Mouse (Mus musculus) liver, embryonic 16.5 days (tissue): Measurements from ENCODE around the gene Trim44. TPM values are rescaled to one million over a fixed set of nuclear protein-coding genes. Genes with fewer than 3 reads are reported as not detected.

ENCODE experiments used
- ATAC-seq: fragments of 200-750 bp; cut with Nextera tagmentation; 2 replicates; pipeline ENCODE4 v1.8.0; 2017; ENCODE audit warnings: low read depth, mild to moderate bottlenecking, moderate number of reproducible peaks, moderate library complexity
- H3K27ac ChIP-seq: fragments of 300-500 bp; sonication (generic); 2 replicates; pipeline ENCODE4 v1.5.1; 2014; ENCODE audit warnings: mild to moderate bottlenecking, low read length
- H3K27me3 ChIP-seq: fragments of 300-500 bp; sonication (generic); 2 replicates; pipeline ENCODE4 v1.6.1; 2014; ENCODE audit warnings: low read depth, low read length, mixed read lengths; ENCODE audit not compliant: control insufficient read depth, insufficient read depth
- H3K36me3 ChIP-seq: fragments of 300-500 bp; sonication (generic); 2 replicates; pipeline ENCODE4 v1.6.1; 2014; ENCODE audit warnings: mild to moderate bottlenecking; ENCODE audit not compliant: control insufficient read depth, insufficient read depth
- H3K4me1 ChIP-seq: fragments of 300-500 bp; sonication (generic); 2 replicates; pipeline ENCODE4 v1.6.1; 2014; ENCODE audit warnings: low read depth, low read length, mixed read lengths; ENCODE audit not compliant: control insufficient read depth
- H3K4me2 ChIP-seq: fragments of 300-500 bp; sonication (generic); 2 replicates; pipeline ENCODE4 v1.6.1; 2014; ENCODE audit warnings: low read depth, low read length, mixed read lengths
- H3K4me3 ChIP-seq: fragments of 300-500 bp; sonication (generic); 2 replicates; pipeline ENCODE4 v1.5.1; 2014; ENCODE audit warnings: low read depth, mild to moderate bottlenecking, low read length
- H3K9ac ChIP-seq: fragments of 300-500 bp; sonication (generic); 2 replicates; pipeline ENCODE4 v1.6.1; 2014; ENCODE audit warnings: low read depth, low read length
- H3K9me3 ChIP-seq: fragments of 300-500 bp; sonication (generic); replicated peaks from 2 replicates; pipeline ENCODE4 v1.6.1; 2016; ENCODE audit warnings: low read length; ENCODE audit not compliant: control insufficient read depth
- WGBS: fragments of 180-500 bp; shearing (Covaris S2); extraction: QIAGEN DNeasy Blood & Tissue Kit; methylation state at CpG from one replicate; pipeline ENCODE4 v1.1.7; 2014; ENCODE audit not compliant: insufficient replicate concordance; 5-methylcytosine and 5-hydroxymethylcytosine counted together
- polyA plus RNA-seq: library from polyadenylated mRNA; unstranded; fragments of >200 nt; fragmentation: Nextera tagmentation; extraction: Ambion mirVana; gene quantifications from 2 replicates; pipeline ENCODE4 v1.2.1, GENCODE M21; 2015

The Trim44 gene
- polyA plus RNA-seq, 1 experiment from 2014 or later = 4.0 TPM

GRCm38 (mm10) chr2:102316540-102316939 is 91.1 kb downstream of the Trim44 start:
- ATAC-seq = no peak
- Histone ChIP-seq H3K4me1 (no peaks in the 10 kb centered on the region), H3K27me3 (no peaks in the 10 kb centered on the region), H3K4me3 (no peak overlapping the region), H3K4me2 (no peak overlapping the region), H3K9me3 (no peaks in the 10 kb centered on the region), H3K27ac (no peak overlapping the region), H3K36me3 (no peaks in the 10 kb centered on the region), H3K9ac (no peak overlapping the region)
- WGBS = 62% methylated on average over 3 of the region's 3 CpGs

GRCm38 (mm10) chr2:102315153-102315552 is 92.5 kb downstream of the Trim44 start:
- Histone ChIP-seq H3K9ac (no peak overlapping the region), H3K4me1 (no peaks in the 10 kb centered on the region), H3K4me3 (no peak overlapping the region), H3K27me3 (no peaks in the 10 kb centered on the region), H3K4me2 (no peak overlapping the region), H3K9me3 (no peaks in the 10 kb centered on the region), H3K27ac (no peak overlapping the region), H3K36me3 (no peaks in the 10 kb centered on the region)
- WGBS = 67% methylated on average over 4 of the region's 4 CpGs
- ATAC-seq = no peak

- H3K36me3 ChIP-seq = no peaks in the 10 kb centered on the region
- no peaks in the 10 kb centered on the region for H3K9me3 ChIP-seq
- no peak overlapping the region for H3K9ac ChIP-seq
- no peaks in the 10 kb centered on the region for H3K4me1 ChIP-seq
- no peaks in the 10 kb centered on the region for H3K27me3 ChIP-seq
- no peak overlapping the region for H3K4me3 ChIP-seq
- 46% methylated on average over 1 of the region's 1 CpGs for WGBS
- no peak overlapping the region for H3K4me2 ChIP-seq
- ATAC-seq = no peak
- H3K27ac ChIP-seq = no peak overlapping the region
These were observed 93.0 kb downstream of the Trim44 start for GRCm38 (mm10) chr2:102314610-102315009.

DNA sequence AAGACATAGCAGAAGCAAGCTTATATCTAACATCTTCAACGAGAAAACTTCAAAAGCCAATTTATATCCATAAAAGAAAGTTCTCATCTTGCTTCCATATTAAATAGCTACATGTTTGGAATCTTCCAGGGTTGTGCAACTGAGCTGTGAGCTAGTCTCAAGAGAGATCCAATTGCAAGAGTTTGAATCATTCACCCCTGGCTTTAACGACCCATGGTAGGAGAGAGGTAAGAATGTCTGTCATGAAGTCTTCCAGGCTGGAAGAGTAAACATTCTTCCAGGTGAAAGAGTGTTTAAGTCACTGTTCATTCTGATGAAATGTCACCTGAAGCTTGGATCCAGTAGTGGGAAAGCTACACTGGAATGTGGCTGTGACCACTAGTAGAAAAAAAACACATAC is 93.6 kb downstream of the Trim44 start:
- Histone ChIP-seq H3K9ac (no peak overlapping the region), H3K9me3 (no peaks in the 10 kb centered on the region), H3K27me3 (no peaks in the 10 kb centered on the region), H3K27ac (no peak overlapping the region), H3K36me3 (no peaks in the 10 kb centered on the region), H3K4me3 (no peak overlapping the region), H3K4me2 (no peak overlapping the region), H3K4me1 (no peaks in the 10 kb centered on the region)
- ATAC-seq = no peak
- 64% methylated on average over 2 of the region's 2 CpGs for WGBS

DNA sequence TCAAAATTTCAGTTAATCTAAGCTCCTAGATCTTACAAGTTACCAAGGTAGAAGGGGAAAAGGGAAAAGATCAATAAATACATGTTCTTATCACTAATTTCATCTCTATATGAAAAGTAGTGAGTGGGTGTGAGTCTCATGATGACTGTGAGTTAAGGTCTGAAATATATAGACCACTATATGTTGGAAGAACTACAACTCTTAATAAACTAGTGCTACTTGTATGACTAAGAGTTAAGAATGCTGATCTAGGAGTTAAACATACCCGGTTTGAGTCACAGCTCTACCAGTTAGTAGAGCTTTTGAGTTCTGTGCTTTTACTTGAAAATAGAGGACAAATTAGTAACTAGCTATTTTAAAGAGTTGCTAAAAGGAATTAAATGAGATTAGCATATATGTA is 94.7 kb downstream of the Trim44 start:
- Histone ChIP-seq H3K4me3 (no peak overlapping the region), H3K9ac (no peak overlapping the region), H3K4me1 (no peaks in the 10 kb centered on the region), H3K27ac (no peak overlapping the region), H3K9me3 (no peaks in the 10 kb centered on the region), H3K4me2 (no peak overlapping the region), H3K36me3 (no peaks in the 10 kb centered on the region), H3K27me3 (no peaks in the 10 kb centered on the region)
- no peak for ATAC-seq
- 74% methylated on average over 1 of the region's 1 CpGs for WGBS

- Histone ChIP-seq H3K9ac (no peak overlapping the region), H3K4me3 (no peak overlapping the region), H3K4me1 (no peaks in the 10 kb centered on the region), H3K9me3 (no peaks in the 10 kb centered on the region), H3K27me3 (no peaks in the 10 kb centered on the region), H3K4me2 (no peak overlapping the region), H3K27ac (no peak overlapping the region), H3K36me3 (no peaks in the 10 kb centered on the region; the same call in 1 of the 2 replicates)
- WGBS = 56% methylated on average over 2 of the region's 2 CpGs
- no peak for ATAC-seq
These were observed 104.4 kb downstream of the Trim44 start for GRCm38 (mm10) chr2:102303274-102303673.

DNA sequence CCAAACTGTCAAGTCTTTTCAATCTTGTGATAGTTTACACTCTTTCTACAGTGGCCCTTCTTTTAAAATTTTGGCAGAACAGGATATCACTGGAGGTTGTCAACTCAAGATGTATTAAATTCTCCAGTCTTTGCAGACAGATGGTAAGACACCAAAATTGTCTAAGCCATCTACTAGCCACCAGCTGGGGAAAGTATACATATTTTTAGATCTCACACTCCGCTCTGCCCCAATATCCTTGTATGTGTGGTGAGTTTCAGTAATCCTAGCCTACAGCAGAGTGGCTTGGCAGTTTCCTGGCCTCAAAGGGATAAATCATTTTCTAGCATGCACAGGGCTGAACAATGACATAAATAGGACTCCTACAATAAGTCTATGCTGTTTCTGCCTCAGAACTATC is 105.1 kb downstream of the Trim44 start:
- H3K27ac ChIP-seq = no peak overlapping the region
- H3K9me3 ChIP-seq = no peaks in the 10 kb centered on the region
- 86% methylated on average over 1 of the region's 1 CpGs for WGBS

DNA sequence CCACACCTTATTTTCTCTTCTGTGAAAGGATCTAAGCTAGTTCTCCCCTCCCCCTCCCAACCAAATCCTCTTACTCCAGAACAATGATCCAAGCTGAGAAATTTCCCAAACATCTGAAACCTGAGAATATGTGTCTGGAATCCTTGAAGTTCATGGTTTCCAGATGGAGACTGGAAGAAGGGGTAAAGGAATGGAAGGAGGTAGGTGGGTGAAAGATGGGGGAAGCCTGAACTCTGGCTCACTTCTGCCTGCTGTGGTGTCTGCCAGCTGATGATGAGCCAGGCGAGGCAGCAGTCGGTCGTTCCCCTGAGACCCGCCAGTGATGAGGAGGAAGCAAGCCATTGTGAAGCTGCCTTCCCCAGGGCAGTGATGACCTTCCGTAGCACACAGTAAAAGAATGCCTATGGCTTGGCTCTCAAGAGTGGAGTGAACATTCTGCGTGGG is 112.8 kb downstream of the Trim44 start:
- 25% methylated on average over 6 of the region's 6 CpGs for WGBS

More for the DNA sequence above, 105.1 kb downstream of the Trim44 start:
- no peak for ATAC-seq
- H3K4me1 ChIP-seq = no peaks in the 10 kb centered on the region
- no peak overlapping the region for H3K4me3 ChIP-seq
- no peak overlapping the region for H3K4me2 ChIP-seq
- no peaks in the 10 kb centered on the region for H3K27me3 ChIP-seq
- no peaks in the 10 kb centered on the region; the same call in 1 of the 2 replicates for H3K36me3 ChIP-seq
- no peak overlapping the region for H3K9ac ChIP-seq

DNA sequence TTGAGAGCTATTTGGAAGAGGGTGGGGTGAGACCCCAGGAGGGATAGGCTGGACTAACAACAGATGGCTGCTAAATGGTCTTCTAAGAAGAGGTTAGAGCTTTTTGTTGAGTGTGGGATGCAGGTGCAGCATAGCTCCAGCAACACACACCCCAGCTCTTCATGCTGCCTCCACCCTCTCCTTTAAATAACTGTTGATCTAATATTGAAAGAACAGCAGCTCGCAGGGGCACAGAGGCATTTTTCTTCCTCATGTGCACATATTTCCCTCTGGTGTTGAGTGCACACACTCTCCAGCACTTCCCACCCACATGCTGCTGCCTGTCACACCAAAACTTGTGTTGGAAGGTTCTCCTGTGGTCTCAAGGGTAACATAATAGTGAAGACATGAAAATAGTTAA is 114.4 kb downstream of the Trim44 start:
- H3K4me3 ChIP-seq = no peak overlapping the region
- 45% methylated on average over 1 of the region's 1 CpGs for WGBS
- H3K27me3 ChIP-seq = no peaks in the 10 kb centered on the region
- no peak overlapping the region for H3K27ac ChIP-seq
- H3K9me3 ChIP-seq = no peaks in the 10 kb centered on the region
- no peaks in the 10 kb centered on the region for H3K36me3 ChIP-seq
- H3K4me2 ChIP-seq = no peak overlapping the region
- no peak for ATAC-seq
- no peak overlapping the region for H3K9ac ChIP-seq
- H3K4me1 ChIP-seq = no peaks in the 10 kb centered on the region

More for the DNA sequence above, 112.8 kb downstream of the Trim44 start:
- Histone ChIP-seq H3K4me3 (no peak overlapping the region), H3K9ac (no peak overlapping the region), H3K27ac (no peak overlapping the region), H3K4me1 (no peaks in the 10 kb centered on the region), H3K4me2 (no peak overlapping the region), H3K27me3 (no peaks in the 10 kb centered on the region), H3K9me3 (no peaks in the 10 kb centered on the region), H3K36me3 (no peaks in the 10 kb centered on the region)
- no peak for ATAC-seq
